Mouse (Mus musculus) cerebellum, adult (tissue): ENCODE results near the gene Mapk1ip1.
A peak's percentile ranks its signal among the peaks of the same experiment; 100 is the strongest.

Source experiments
- ATAC-seq: cut with Nextera tagmentation; 2 replicates; pipeline ENCODE4 v1.9.2; 2017; ENCODE audit warnings: mild to moderate bottlenecking, moderate library complexity, mixed read lengths; ENCODE audit not compliant: insufficient number of reproducible peaks, low FRiP score, low TSS enrichment

Gene Mapk1ip1

GRCm38 (mm10) chr7:138841436-138842151, 4.5 kb downstream of the Mapk1ip1 start:
- no peak for ATAC-seq

- ATAC-seq = no peak
Measured at GRCm38 (mm10) chr7:138840594-138841021, 5.5 kb downstream of the Mapk1ip1 start.

- ATAC-seq = no peak
Measured at GRCm38 (mm10) chr7:138835028-138835427, 11.0 kb downstream of the Mapk1ip1 start.

GRCm38 (mm10) chr7:138827812-138828211, 18.3 kb downstream of the Mapk1ip1 start:
- peak; percentile 20; the same call in 1 of the 2 replicates for ATAC-seq

- ATAC-seq = no peak
Measured at GRCm38 (mm10) chr7:138824995-138825756, 20.9 kb downstream of the Mapk1ip1 start.

GRCm38 (mm10) chr7:138824423-138824822, 21.6 kb downstream of the Mapk1ip1 start:
- no peak for ATAC-seq

GRCm38 (mm10) chr7:138818314-138818713, 27.8 kb downstream of the Mapk1ip1 start:
- no peak for ATAC-seq

- no peak for ATAC-seq
Measured at GRCm38 (mm10) chr7:138813213-138813875, 32.7 kb downstream of the Mapk1ip1 start.

- ATAC-seq = no peak
Measured at GRCm38 (mm10) chr7:138807146-138807545, 38.9 kb downstream of the Mapk1ip1 start.

- ATAC-seq = no peak
Measured at GRCm38 (mm10) chr7:138803386-138803785, 42.7 kb downstream of the Mapk1ip1 start.

GRCm38 (mm10) chr7:138788109-138788508, 58.0 kb downstream of the Mapk1ip1 start:
- ATAC-seq = no peak
